Mouse (Mus musculus): ENCODE results near the gene Kif12. TPM values are rescaled to one million over a fixed set of nuclear protein-coding genes. Genes with fewer than 3 reads are reported as not detected.
A peak's percentile ranks its signal among the peaks of the same experiment; 100 is the strongest.

Gene Kif12
- total RNA-seq, 2 experiments from 2014 or later = not detected

GRCm38 (mm10) chr4:63166323-63166722, 5.6 kb downstream of the Kif12 start:
- intact Hi-C loops (cut with DNase I) = no loop called here
- no peak for DNase-seq (ENCODE audit: low spot score in 2 of 2)

GRCm38 (mm10) chr4:63165636-63166035, 6.3 kb downstream of the Kif12 start:
- intact Hi-C loops (cut with DNase I) = no loop called here
- DNase-seq (ENCODE audit: low spot score in 2 of 2) = no peak

- peak; percentile 83 to 86 for DNase-seq (ENCODE audit: low spot score in 2 of 2)
- intact Hi-C loops (cut with DNase I) = loop anchor here (1.0 to 5.0 kb wide), 2 partner anchors 148 to 160 kb away; no protein-coding TSS in a partner anchor
Observed at GRCm38 (mm10) chr4:63158961-63159592, 12.9 kb downstream of the Kif12 start.

GRCm38 (mm10) chr4:63158192-63158591, 13.7 kb downstream of the Kif12 start:
- intact Hi-C loops (cut with DNase I) = loop anchor here (5.0 kb wide), 1 partner anchor 149 kb away; no protein-coding TSS in a partner anchor
- no peak for DNase-seq (ENCODE audit: low spot score in 2 of 2)

- intact Hi-C loops (cut with DNase I) = loop anchor here (5.0 kb wide), 1 partner anchor 150 kb away; no protein-coding TSS in a partner anchor
- no peak for DNase-seq (ENCODE audit: low spot score in 2 of 2)
Observed at GRCm38 (mm10) chr4:63156726-63157634, 15.0 kb downstream of the Kif12 start.

GRCm38 (mm10) chr4:63155596-63155995, 16.3 kb downstream of the Kif12 start:
- no peak for DNase-seq (ENCODE audit: low spot score in 2 of 2)
- intact Hi-C loops (cut with DNase I) = loop anchor here (5.0 kb wide), 1 partner anchor 152 kb away; no protein-coding TSS in a partner anchor

- DNase-seq (ENCODE audit: low spot score in 2 of 2) = no peak
- intact Hi-C loops (cut with DNase I) = loop anchor here (5.0 kb wide), 1 partner anchor 153 kb away; no protein-coding TSS in a partner anchor
Observed at GRCm38 (mm10) chr4:63154699-63155098, 17.2 kb downstream of the Kif12 start, which contains the start of gene Ambp. Gene Ambp (minus strand): TSS chr4:63154799.

GRCm38 (mm10) chr4:63154028-63154427, 17.9 kb downstream of the Kif12 start:
- DNase-seq (ENCODE audit: low spot score in 2 of 2) = no peak
- intact Hi-C loops (cut with DNase I) = no loop called here

GRCm38 (mm10) chr4:63151127-63151526, 20.8 kb downstream of the Kif12 start:
- no peak for DNase-seq (ENCODE audit: low spot score in 2 of 2)
- intact Hi-C loops (cut with DNase I) = no loop called here

- no peak for DNase-seq (ENCODE audit: low spot score in 2 of 2)
- intact Hi-C loops (cut with DNase I) = no loop called here
Observed at GRCm38 (mm10) chr4:63147268-63147667, 24.7 kb downstream of the Kif12 start.

- no peak for DNase-seq (ENCODE audit: low spot score in 2 of 2)
- intact Hi-C loops (cut with DNase I) = no loop called here
Observed at GRCm38 (mm10) chr4:63129891-63130624, 41.9 kb downstream of the Kif12 start.

- intact Hi-C loops (cut with DNase I) = no loop called here
- DNase-seq (ENCODE audit: low spot score in 2 of 2) = peak in 1 of 2 experiments; percentile 60
Observed at GRCm38 (mm10) chr4:63124861-63125466, 47.0 kb downstream of the Kif12 start.

- DNase-seq (ENCODE audit: low spot score in 2 of 2) = peak; percentile 84 to 85
- intact Hi-C loops (cut with DNase I) = loop anchor here (1.0 to 10.0 kb wide), 7 partner anchors 153 to 554 kb away; no protein-coding TSS in a partner anchor
Observed at GRCm38 (mm10) chr4:63118639-63119437, 53.1 kb downstream of the Kif12 start.

Other genes starting within 250 kb of the Kif12 start
- 1 to 10 TPM; 6.3 to 7.3 TPM for gene Zfp618, start 206.6 kb downstream of the Kif12 start, total RNA-seq (2021)
- not detected for gene Ambp, start 17.3 kb downstream of the Kif12 start, total RNA-seq (2021)
- 1 to 10 TPM; 3.3 to 4.0 TPM for gene Col27a1, start 41.9 kb upstream of the Kif12 start, total RNA-seq (2021)
- gene Orm1, start 172.4 kb upstream of the Kif12 start, total RNA-seq (2021) = not detected
- gene Orm3, start 184.0 kb upstream of the Kif12 start, total RNA-seq (2021) = not detected
- gene Orm2, start 190.3 kb upstream of the Kif12 start, total RNA-seq (2021) = not detected
- gene Akna, start 231.2 kb upstream of the Kif12 start, total RNA-seq (2021) = 1 to 10 TPM; 2.9 to 3.0 TPM